Mouse (Mus musculus) spleen, adult 10 weeks (tissue): ENCODE data around the gene Nup50. TPM values are rescaled to one million over a fixed set of nuclear protein-coding genes. Genes with fewer than 3 reads are reported as not detected.

Source experiments
- polyA plus RNA-seq: library from polyadenylated mRNA; stranded (reverse); fragments of 350-450 nt; fragmentation: Illumina TruSeq; extraction: RNeasy Lipid Tissue Mini Kit (QIAGEN cat#74804); gene quantifications from one replicate; pipeline ENCODE4 v1.2.3, GENCODE M21; 2015; ENCODE audit warnings: low replicate concordance; ENCODE audit not compliant: insufficient read depth

Nup50 gene
- 36.8 TPM for polyA plus RNA-seq

DNA sequence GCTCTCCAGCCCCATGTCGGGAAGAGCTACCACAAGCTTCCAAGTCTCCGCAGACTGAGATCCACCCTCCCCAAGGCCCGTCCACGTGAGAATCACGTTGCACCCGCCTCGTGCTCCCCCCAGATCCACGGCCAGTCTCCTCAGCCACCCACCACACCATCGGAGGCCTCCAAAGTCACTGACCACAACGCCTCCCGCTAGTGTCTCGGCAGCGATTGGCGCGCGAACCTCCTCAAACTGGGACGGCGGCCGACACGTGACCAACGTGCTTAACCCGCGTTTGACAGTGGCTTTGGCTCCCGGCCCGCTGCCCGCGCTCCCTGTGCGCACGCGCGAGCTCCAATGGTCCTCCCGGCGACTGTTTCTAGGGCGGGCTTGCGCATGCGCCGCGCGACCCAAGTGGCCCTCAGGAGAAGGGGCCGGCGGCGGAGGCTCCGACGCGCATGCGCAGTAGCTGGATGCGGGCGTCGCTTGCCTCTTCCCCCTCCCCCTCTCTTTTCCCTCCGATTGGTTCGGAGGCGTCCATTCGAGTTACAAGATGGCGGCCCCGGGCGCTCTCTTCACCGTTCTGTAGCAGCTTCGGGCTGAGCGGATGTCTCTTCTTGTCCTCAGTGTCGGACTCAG, at the start of gene Nup50:
Gene Nup50, plus strand, starts transcription at position 528 of the 624 bp plus-strand sequence.

GRCm38 (mm10) chr15:84919938-84920337, 3.3 kb upstream of the Nup50 start, which contains the start of gene Gm29666:
Gene Gm29666 (minus strand): TSS chr15:84920038.

GRCm38 (mm10) chr15:84987874-84988825, 64.9 kb downstream of the Nup50 start, which contains the start of gene 5031439G07Rik:
Gene 5031439G07Rik (minus strand): TSS chr15:84988551.

Other genes starting within 250 kb of the Nup50 start
- 0.39 TPM for gene Arhgap8, start 203.4 kb upstream of the Nup50 start, polyA plus RNA-seq
- gene Phf21b, start 67.4 kb upstream of the Nup50 start, polyA plus RNA-seq: 0.86 TPM
- 1.2 TPM for gene Gm29666, start 3.4 kb upstream of the Nup50 start, polyA plus RNA-seq
- gene 5031439G07Rik, start 65.1 kb downstream of the Nup50 start, polyA plus RNA-seq: 43.6 TPM
- gene Upk3a, start 93.7 kb downstream of the Nup50 start, polyA plus RNA-seq: not detected
- gene Fam118a, start 105.5 kb downstream of the Nup50 start, polyA plus RNA-seq: 17.3 TPM
- 2.5 TPM for gene Smc1b, start 208.6 kb downstream of the Nup50 start, polyA plus RNA-seq
- not detected for gene Ribc2, start 208.7 kb downstream of the Nup50 start, polyA plus RNA-seq